Mouse (Mus musculus) embryo, embryonic 11.5 days (tissue): Measurements from ENCODE around the gene Ubl7.
"Not testable (repeated sequence)": the region's sequence is repeated elsewhere in the genome, so short reads cannot be mapped to it uniquely, and the experiment has no call there.

Experiments
- DNase-seq: peaks from one replicate; pipeline ENCODE4 v3.0.0-alpha.2; 2012; ENCODE audit warnings: low read depth, low spot score

Gene Ubl7

GRCm38 (mm10) chr9:57910254-57911160 is at the start of gene Ubl7:
Ubl7 (plus strand) TSS chr9:57910979.
- DNase-seq = peak; percentile 82

- peak; percentile 17 for DNase-seq
These were observed 48.8 kb upstream of the Ubl7 start for GRCm38 (mm10) chr9:57861951-57862471.

GRCm38 (mm10) chr9:57864336-57864735 is 46.4 kb upstream of the Ubl7 start:
- no peak for DNase-seq

DNA sequence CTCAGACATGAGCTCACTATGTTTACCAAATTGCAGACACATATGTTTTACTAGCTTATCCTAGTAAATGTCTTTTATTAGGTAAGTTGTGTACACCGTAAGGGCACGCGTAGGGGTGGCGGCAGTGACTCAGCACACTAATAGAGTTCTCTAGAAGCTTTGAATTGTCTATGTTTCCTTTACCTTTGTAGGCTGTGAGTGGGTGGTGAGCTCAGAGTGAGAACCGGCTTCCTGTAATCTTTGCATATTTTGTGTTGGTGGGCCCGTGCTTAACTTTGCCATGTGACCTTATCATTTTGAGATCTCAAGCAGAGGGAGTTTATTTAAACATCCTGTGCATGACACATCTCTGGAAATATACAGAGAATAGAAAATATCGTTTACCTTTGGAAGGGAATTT is 44.2 kb upstream of the Ubl7 start:
- DNase-seq = no peak

GRCm38 (mm10) chr9:57867236-57867635 is 43.5 kb upstream of the Ubl7 start:
- no peak for DNase-seq

DNA sequence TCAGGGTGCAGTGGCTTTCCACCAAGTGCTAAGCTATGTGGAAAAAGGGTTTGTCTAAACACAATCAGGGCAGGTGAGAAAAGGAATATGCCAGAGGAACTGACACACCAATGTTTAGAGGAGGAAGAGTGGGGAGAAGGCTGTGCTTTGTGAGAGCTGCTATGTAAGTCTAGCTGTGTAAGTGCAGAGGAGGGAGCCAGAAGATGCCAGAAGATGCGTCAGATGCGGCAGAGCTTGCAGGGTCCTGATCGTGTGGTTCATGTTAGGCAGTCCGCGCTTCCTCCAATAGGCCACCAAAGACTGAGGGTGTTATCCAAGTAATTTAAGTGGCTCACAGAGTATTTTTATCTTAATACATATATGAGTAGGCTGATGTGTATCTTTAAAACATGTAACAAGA is 42.9 kb upstream of the Ubl7 start:
- no peak for DNase-seq

DNA sequence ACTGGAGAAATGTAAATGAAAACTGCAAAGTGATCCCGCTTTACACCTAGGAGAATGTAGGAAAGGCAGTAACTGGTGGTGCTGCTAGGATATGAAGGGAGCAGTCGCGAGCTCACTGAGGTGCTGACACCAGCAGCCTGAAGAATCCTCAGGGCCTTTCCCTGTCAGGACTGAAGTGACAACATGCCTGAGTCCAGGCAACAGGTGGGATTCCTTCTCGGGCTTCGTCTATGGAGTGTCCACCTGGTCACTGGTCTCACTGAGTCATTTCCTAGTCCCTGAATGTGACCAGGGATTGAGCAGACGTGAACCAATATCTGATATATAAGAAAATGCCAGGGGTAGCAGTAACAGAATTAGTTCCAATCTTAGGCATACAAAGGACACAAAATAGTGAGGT is 42.0 kb upstream of the Ubl7 start:
- DNase-seq = no peak

- no peak for DNase-seq
These were observed 40.4 kb upstream of the Ubl7 start for GRCm38 (mm10) chr9:57870273-57870816.

GRCm38 (mm10) chr9:57874134-57874533 is 36.6 kb upstream of the Ubl7 start:
- DNase-seq = no peak

DNA sequence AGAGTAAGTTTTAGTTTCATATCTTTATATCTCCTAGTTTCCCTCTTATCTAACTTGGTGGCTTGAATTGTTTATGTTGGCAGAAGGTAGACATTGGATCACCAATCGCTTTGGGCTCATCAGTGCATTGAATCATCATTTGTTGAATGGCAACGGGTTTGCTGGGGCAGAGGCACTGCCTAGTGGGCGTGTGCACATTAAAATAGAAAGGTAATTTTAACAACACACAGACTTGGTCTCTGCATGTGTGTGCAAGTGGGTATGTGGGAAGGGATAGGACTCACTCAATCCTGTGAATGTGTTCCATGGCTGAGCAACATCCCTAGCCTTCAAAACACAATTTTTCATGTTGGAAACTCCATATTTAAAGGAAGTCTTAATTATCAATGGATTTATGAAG is 35.8 kb upstream of the Ubl7 start:
- no peak for DNase-seq

GRCm38 (mm10) chr9:57879213-57879612 is 31.6 kb upstream of the Ubl7 start:
- no peak for DNase-seq

GRCm38 (mm10) chr9:57880278-57880677 is 30.5 kb upstream of the Ubl7 start:
- DNase-seq = no peak

- not testable (repeated sequence) for DNase-seq
These were observed 29.0 kb upstream of the Ubl7 start for GRCm38 (mm10) chr9:57881781-57882180.

- DNase-seq = no peak
These were observed 27.4 kb upstream of the Ubl7 start for GRCm38 (mm10) chr9:57883413-57883812.

GRCm38 (mm10) chr9:57888119-57888518 is 22.7 kb upstream of the Ubl7 start:
- DNase-seq = no peak

DNA sequence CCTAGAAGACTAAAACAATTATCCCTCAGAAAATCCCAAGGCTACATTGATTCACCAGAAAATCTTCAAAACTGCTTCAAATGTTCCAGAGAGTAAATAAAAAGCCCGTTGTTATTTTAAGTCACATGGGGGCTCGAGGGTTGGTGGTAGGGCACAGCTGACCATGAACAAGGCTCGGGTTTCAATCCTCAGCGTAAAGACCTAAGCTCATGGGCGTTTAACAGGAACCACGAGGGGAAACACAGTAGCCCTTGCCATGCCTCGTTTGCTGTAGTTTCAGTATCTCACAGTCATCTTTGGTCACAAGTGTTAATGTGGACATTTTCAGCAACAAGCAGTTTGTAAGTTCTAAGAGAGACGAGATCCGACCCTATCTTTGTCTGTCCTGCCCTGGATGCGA is 10.3 kb upstream of the Ubl7 start:
- DNase-seq = no peak

GRCm38 (mm10) chr9:57901197-57901596 is 9.6 kb upstream of the Ubl7 start:
- DNase-seq = no peak

- no peak for DNase-seq
These were observed 9.2 kb upstream of the Ubl7 start for GRCm38 (mm10) chr9:57901601-57902000.

- no peak for DNase-seq
These were observed 8.6 kb upstream of the Ubl7 start for GRCm38 (mm10) chr9:57902132-57902531.

- no peak for DNase-seq
These were observed 7.1 kb upstream of the Ubl7 start for GRCm38 (mm10) chr9:57903589-57904249.

- no peak for DNase-seq
These were observed 6.5 kb upstream of the Ubl7 start for GRCm38 (mm10) chr9:57904250-57904644.

DNA sequence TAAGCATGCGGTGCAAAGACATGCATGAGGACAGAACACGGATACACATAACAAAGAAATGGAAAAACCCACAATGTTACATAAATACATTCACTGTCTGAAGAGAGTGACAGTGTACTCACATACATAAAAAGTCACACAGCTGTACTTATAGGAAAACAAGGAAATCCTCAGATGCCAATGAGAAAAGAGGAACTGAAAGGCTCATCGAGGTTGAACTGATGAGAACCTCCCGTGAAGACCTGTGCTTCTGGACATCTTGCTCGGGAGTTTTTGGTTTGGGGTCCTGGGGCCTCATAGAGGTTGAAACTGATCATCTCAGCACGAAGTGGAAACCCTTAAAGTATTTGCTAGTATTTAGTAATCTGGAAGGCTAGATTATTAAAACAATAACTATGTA is 3.6 kb upstream of the Ubl7 start:
- DNase-seq = no peak
